Mouse (Mus musculus) limb, embryonic 10.5 days (tissue): Measurements from ENCODE around the gene Gm49339. TPM values are rescaled to one million over a fixed set of nuclear protein-coding genes. Genes with fewer than 3 reads are reported as not detected.

Experiments
- DNase-seq: peaks from one replicate; pipeline ENCODE4 v3.0.0-alpha.2; 2017; ENCODE audit warnings: low spot score
- H3K27ac ChIP-seq: fragments of 300-500 bp; sonication (generic); 2 replicates; pipeline ENCODE4 v1.5.1; 2016; ENCODE audit warnings: mild to moderate bottlenecking
- H3K27me3 ChIP-seq: fragments of 300-500 bp; sonication (generic); 2 replicates; pipeline ENCODE4 v1.6.1; 2016; ENCODE audit warnings: low read depth, mild to moderate bottlenecking; ENCODE audit not compliant: poor library complexity, severe bottlenecking
- H3K36me3 ChIP-seq: fragments of 300-500 bp; sonication (generic); 2 replicates; pipeline ENCODE4 v1.6.1; 2016; ENCODE audit warnings: mild to moderate bottlenecking, moderate library complexity
- H3K4me1 ChIP-seq: fragments of 300-500 bp; sonication (generic); 2 replicates; pipeline ENCODE4 v1.6.1; 2016
- H3K4me3 ChIP-seq: fragments of 300-500 bp; sonication (generic); 2 replicates; pipeline ENCODE4 v1.5.1; 2016; ENCODE audit warnings: mild to moderate bottlenecking, moderate library complexity
- H3K9me3 ChIP-seq: fragments of 300-500 bp; sonication (generic); replicated peaks from 2 replicates; pipeline ENCODE4 v1.6.1; 2016; ENCODE audit warnings: mild to moderate bottlenecking
- WGBS: fragments of 180-500 bp; shearing (Covaris S2); methylation state at CpG from one replicate; pipeline ENCODE4 v1.1.7; 2016; 5-methylcytosine and 5-hydroxymethylcytosine counted together
- polyA plus RNA-seq: library from polyadenylated mRNA; unstranded; fragments of >200 nt; fragmentation: Nextera tagmentation; extraction: Ambion mirVana; gene quantifications from 2 replicates; pipeline ENCODE4 v1.2.1, GENCODE M21; 2016

Gene Gm49339
- polyA plus RNA-seq, 1 experiment from 2014 or later = 0.11 TPM

GRCm38 (mm10) chr10:51528840-51529434 lies 48.5 kb downstream of the Gm49339 start:
- 72% methylated on average over 8 of the region's 8 CpGs for WGBS
- no peak for DNase-seq

DNA sequence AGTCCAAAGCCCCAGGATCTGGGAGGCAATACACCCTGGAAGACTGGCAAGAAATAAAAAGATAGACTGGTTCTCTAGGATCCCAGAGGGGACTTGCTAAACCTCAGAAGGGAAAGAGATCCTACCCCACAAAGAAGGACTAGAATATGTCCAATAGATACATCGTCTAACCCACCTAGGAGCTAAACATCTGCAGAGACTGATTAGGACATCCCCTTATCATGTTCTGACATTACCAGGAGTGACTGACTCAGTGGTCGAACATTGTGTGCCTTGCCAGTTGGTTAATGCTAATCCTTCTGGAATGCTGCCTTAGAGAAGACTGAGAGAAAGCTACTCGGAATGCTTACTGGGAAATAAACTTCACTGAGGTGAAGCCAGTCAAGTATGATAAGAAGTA lies 49.1 kb downstream of the Gm49339 start:
- no peaks in the 10 kb centered on the region for H3K36me3 ChIP-seq
- H3K27ac ChIP-seq = no peak overlapping the region
- 81% methylated on average over 3 of the region's 3 CpGs for WGBS
- no peak overlapping the region for H3K4me3 ChIP-seq
- DNase-seq = no peak
- no peaks in the 10 kb centered on the region for H3K27me3 ChIP-seq
- H3K4me1 ChIP-seq = no peaks in the 10 kb centered on the region
- no peaks in the 10 kb centered on the region for H3K9me3 ChIP-seq

More at GRCm38 (mm10) chr10:51528840-51529434, 48.5 kb downstream of the Gm49339 start:
- Histone ChIP-seq H3K27me3 (no peaks in the 10 kb centered on the region), H3K27ac (no peak overlapping the region), H3K9me3 (no peaks in the 10 kb centered on the region), H3K4me3 (no peak overlapping the region), H3K36me3 (no peaks in the 10 kb centered on the region), H3K4me1 (no peaks in the 10 kb centered on the region)

GRCm38 (mm10) chr10:51530813-51531212 lies 50.4 kb downstream of the Gm49339 start:
- Histone ChIP-seq H3K9me3 (no peaks in the 10 kb centered on the region), H3K27ac (no peak overlapping the region), H3K4me3 (no peak overlapping the region), H3K27me3 (no peaks in the 10 kb centered on the region), H3K4me1 (no peaks in the 10 kb centered on the region), H3K36me3 (no peaks in the 10 kb centered on the region)
- WGBS = 93% methylated on average over 7 of the region's 7 CpGs
- no peak for DNase-seq

Other genes with a start within 250 kb of the Gm49339 start
- 0.06 TPM in 1 of 2 replicates, not detected in the other for gene Lilr4b, start within 50 bp of the Gm49339 start, polyA plus RNA-seq
- gene Lilrb4a, start 10.3 kb downstream of the Gm49339 start, polyA plus RNA-seq = 0.38 and 1.0 TPM in 2 replicates
- 0.24 and 0.82 TPM in 2 replicates for gene Fam162b, start 109.9 kb downstream of the Gm49339 start, polyA plus RNA-seq
- gene Gprc6a, start 150.8 kb downstream of the Gm49339 start, polyA plus RNA-seq = not detected in 2 replicates
- gene Rfx6, start 197.1 kb downstream of the Gm49339 start, polyA plus RNA-seq = not detected in 2 replicates